Mouse (Mus musculus) heart, postnatal 0 days (tissue): Measurements from ENCODE around the gene Prkcb.

ENCODE experiments used
- CTCF ChIP-seq: IDR thresholded peaks from 2 replicates; pipeline ENCODE4 v1.5.1; 2016; ENCODE audit warnings: antibody characterized with exemption, control low read depth, low read depth
- EP300 ChIP-seq: IDR thresholded peaks from 2 replicates; pipeline ENCODE4 v1.6.1; 2016; ENCODE audit warnings: antibody characterized with exemption, low read depth

- TF ChIP-seq CTCF (no peak), EP300 (no peak)
Measured at GRCm38 (mm10) chr7:122370488-122370887, 81.9 kb downstream of the Prkcb start.
